13 mouse cellular contexts compared by ENCODE assay signal in the genomic region with DNA sequence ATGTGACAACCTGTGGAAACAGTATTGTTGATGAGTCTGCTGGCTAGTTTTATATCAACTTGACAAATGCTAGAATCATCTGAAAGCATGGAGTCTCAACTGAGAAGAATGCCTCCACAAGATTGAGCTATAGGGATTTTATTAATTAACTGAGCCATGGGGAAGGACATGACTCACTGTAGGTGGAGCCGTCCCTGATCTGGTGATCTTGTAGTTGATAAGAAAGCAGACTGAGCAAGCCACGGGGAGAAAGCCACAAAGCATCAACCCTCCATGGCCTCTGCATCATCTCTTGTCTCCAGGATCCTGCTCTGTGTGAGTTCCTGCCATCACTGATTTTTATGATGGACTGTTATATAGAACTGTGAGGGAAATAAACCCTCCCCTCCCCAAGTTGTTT.
"Had no signal": no experiment of that assay in that cellular context is flagged by ENCODE, and none has a peak within 500 bp of the region (broad histone marks: within the 10 kb centered on the region; RNA-seq: fewer than 3 reads in every experiment).

No protein-coding gene starts in this region.

- H3K4me3 ChIP-seq: midbrain, embryonic 10.5 days; midbrain, embryonic 12.5 days; neural tube, embryonic 12.5 days; stomach, embryonic 15.5 days had no signal

- H3K4me1 ChIP-seq: midbrain, embryonic 10.5 days; midbrain, embryonic 12.5 days; neural tube, embryonic 12.5 days; stomach, embryonic 15.5 days had no signal

- H3K9me3 ChIP-seq: midbrain, embryonic 10.5 days; midbrain, embryonic 12.5 days; neural tube, embryonic 12.5 days; stomach, embryonic 15.5 days had no signal

- DNase-seq: lung, adult 18-20 months; lung, embryonic 14.5 days; lung, postnatal 10 days; lung, postnatal 4 days; midbrain, embryonic 14.5 days; right cerebral cortex, postnatal 14 days; thymus, postnatal 14 days; thymus, postnatal 36 days had no signal

- H3K9ac ChIP-seq: lung, embryonic 14.5 days; midbrain, embryonic 12.5 days; neural tube, embryonic 12.5 days; stomach, embryonic 15.5 days had no signal

- H3K27ac ChIP-seq: midbrain, embryonic 10.5 days; midbrain, embryonic 12.5 days; neural tube, embryonic 12.5 days; stomach, embryonic 15.5 days; stomach, postnatal 0 days had no signal

- H3K36me3 ChIP-seq: midbrain, embryonic 10.5 days; midbrain, embryonic 12.5 days; neural tube, embryonic 12.5 days; stomach, embryonic 15.5 days had no signal

- H3K27me3 ChIP-seq: neural tube, embryonic 12.5 days; stomach, embryonic 15.5 days had no signal

- H3K4me2 ChIP-seq: lung, embryonic 14.5 days; midbrain, embryonic 12.5 days; neural tube, embryonic 12.5 days; stomach, embryonic 15.5 days had no signal
